Mouse (Mus musculus) G1E (cell line): Measurements from ENCODE around the gene Tmprss9. TPM values are rescaled to one million over a fixed set of nuclear protein-coding genes. Genes with fewer than 3 reads are reported as not detected.
A peak's percentile ranks its signal among the peaks of the same experiment; 100 is the strongest.

Experiments
- ATAC-seq: 2 replicates; pipeline ENCODE4 v1.8.0; 2016; ENCODE audit warnings: mild to moderate bottlenecking; ENCODE audit not compliant: insufficient number of reproducible peaks, poor library complexity, low FRiP score, severe bottlenecking; ENCODE audit errors: extremely low read depth
- DNase-seq: peaks from one replicate; pipeline ENCODE4 v3.0.0; 2012; ENCODE audit warnings: low spot score
- H3K27me3 ChIP-seq: 2 replicates; pipeline ENCODE4 v1.6.1; 2012; ENCODE audit warnings: mild to moderate bottlenecking, low read length, inconsistent platforms; ENCODE audit not compliant: insufficient read depth
- H3K36me3 ChIP-seq: replicated peaks from 2 replicates; pipeline ENCODE3; 2012; ENCODE audit warnings: mild to moderate bottlenecking, inconsistent platforms
- H3K4me1 ChIP-seq: 2 replicates; pipeline ENCODE4 v1.6.1; 2012; ENCODE audit warnings: low read depth, low read length, inconsistent platforms, mixed read lengths; ENCODE audit not compliant: insufficient read depth
- H3K4me3 ChIP-seq: 2 replicates; pipeline ENCODE4 v1.5.1; 2012; ENCODE audit warnings: low read depth, mild to moderate bottlenecking, inconsistent platforms, low read length, moderate library complexity, mixed read lengths
- H3K9me3 ChIP-seq: replicated peaks from 2 replicates; pipeline ENCODE4 v1.6.1; 2012; ENCODE audit warnings: inconsistent platforms
- CTCF ChIP-seq: IDR thresholded peaks from 2 replicates; pipeline ENCODE4 v1.5.1; 2012; ENCODE audit warnings: low read depth, low read length, inconsistent platforms, mixed read lengths
- GATA1 ChIP-seq: IDR thresholded peaks from 2 replicates; pipeline ENCODE4 v1.6.1; 2012; ENCODE audit warnings: borderline replicate concordance, low read length, inconsistent platforms, mixed read lengths
- GATA2 ChIP-seq: IDR thresholded peaks from 2 replicates; pipeline ENCODE4 v1.6.1; 2012; ENCODE audit warnings: low read depth, low read length, inconsistent platforms, borderline replicate concordance
- POLR2AphosphoS5 ChIP-seq: IDR thresholded peaks from 2 replicates; pipeline ENCODE4 v1.6.1; 2012; ENCODE audit warnings: low read depth, low read length, inconsistent platforms; ENCODE audit not compliant: insufficient replicate concordance
- TAL1 ChIP-seq: conservative IDR thresholded peaks from 2 replicates; pipeline ENCODE4 v1.6.1; 2012; ENCODE audit warnings: low read depth, low read length, inconsistent platforms, mixed read lengths
- polyA plus RNA-seq: library from polyadenylated mRNA; stranded (reverse); fragments of >175 nt; gene quantifications from 2 replicates; pipeline ENCODE4 v1.2.3, GENCODE M21; 2012
- total RNA-seq, 2 experiments: library from RNA; stranded (forward) in 1 of 2; stranded (reverse) in 1 of 2; fragments of 200-1000 nt in 1 of 2; fragments of >200 nt in 1 of 2; fragmentation: Nextera tagmentation in 1 of 2; gene quantifications; 2 replicates each; pipeline ENCODE4 v1.2.3; 2014 to 2017

Tmprss9 gene
- total and polyA plus RNA-seq, 3 experiments, result 0.02 to 0.05 TPM; not detected in 1

DNA sequence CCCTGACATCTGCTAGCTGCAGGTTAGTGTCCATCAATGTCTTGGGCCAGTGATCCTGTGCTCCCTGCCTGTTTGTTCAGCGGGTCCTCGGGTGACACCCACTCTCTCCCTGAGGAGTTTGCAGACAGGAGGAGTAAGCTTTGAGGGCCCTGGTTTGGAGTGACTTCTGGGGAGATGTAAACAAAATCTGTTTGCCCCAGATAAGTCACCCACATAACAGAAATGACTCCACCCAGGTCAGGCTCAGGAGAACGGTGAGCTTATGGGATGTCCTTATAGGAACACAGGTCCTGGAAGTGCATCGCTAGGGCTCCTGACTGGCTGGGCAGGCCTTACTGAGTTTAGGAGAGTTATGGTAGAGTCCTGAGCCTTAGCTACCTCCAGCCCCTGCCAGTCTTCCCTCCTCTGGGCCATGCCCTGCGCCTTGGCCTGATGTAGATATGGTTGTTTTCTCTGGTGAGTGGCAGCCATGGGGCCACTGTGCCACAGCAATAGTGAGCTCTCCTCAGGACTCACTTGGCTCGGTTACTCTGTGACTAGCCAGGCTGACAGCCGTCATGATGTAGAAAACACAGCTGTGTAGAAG is 13.2 kb upstream of the Tmprss9 start:
- TF ChIP-seq CTCF (no peak), TAL1 (peak; percentile 60), GATA1 (no peak), GATA2 (no peak)
- Histone ChIP-seq H3K36me3 (peaks cover 69% of the 10 kb centered on the region), H3K9me3 (no peaks in the 10 kb centered on the region), H3K27me3 (no peaks in the 10 kb centered on the region), H3K4me1 (peaks cover 91% of the 10 kb centered on the region), H3K4me3 (peak overlapping the region; percentile 80; the same call in 1 of the 2 replicates)
- DNase-seq, result peak; percentile 68
- peak; percentile 51 for ATAC-seq

GRCm38 (mm10) chr10:80862305-80862704 is 9.3 kb upstream of the Tmprss9 start:
- no peak for DNase-seq
- Histone ChIP-seq H3K4me3 (no peak overlapping the region; the same call in 1 of the 2 replicates), H3K36me3 (peaks cover 92% of the 10 kb centered on the region), H3K4me1 (peaks cover 79% of the 10 kb centered on the region), H3K27me3 (no peaks in the 10 kb centered on the region), H3K9me3 (no peaks in the 10 kb centered on the region)
- ATAC-seq, result no peak
- TF ChIP-seq CTCF (no peak), GATA2 (no peak), GATA1 (no peak), POLR2AphosphoS5 (no peak), TAL1 (no peak)

DNA sequence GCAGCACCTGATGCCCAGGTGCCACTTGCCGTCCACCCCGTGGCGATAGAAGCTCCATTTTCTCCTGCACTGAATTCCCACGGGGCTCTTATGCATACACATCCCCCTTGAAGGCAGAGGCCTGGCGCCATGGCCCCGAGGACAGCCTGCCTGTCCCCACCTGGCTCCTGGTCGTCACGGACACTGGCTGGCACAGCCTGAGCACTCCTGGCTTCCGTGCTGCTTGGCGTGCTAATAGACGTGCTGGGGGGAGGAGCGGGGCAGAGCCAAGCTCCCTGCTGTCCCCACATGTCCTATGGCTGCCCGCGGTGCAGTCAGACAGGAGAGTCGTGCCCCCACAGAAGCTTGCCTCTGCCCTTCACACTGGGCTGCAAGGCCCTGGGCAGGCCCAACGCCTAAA is 7.2 kb upstream of the Tmprss9 start:
- no peak for DNase-seq
- TF ChIP-seq GATA2 (no peak), CTCF (no peak), GATA1 (no peak), POLR2AphosphoS5 (no peak), TAL1 (no peak)
- H3K36me3 ChIP-seq, result peaks cover 94% of the 10 kb centered on the region
- H3K27me3 ChIP-seq, result no peaks in the 10 kb centered on the region
- no peak for ATAC-seq
- H3K4me3 ChIP-seq, result peak overlapping the region; percentile 10; the same call in 1 of the 2 replicates
- H3K9me3 ChIP-seq, result no peaks in the 10 kb centered on the region
- H3K4me1 ChIP-seq, result peaks cover 62% of the 10 kb centered on the region

GRCm38 (mm10) chr10:80870993-80871392 is 655 bp upstream of the Tmprss9 start:
- DNase-seq (no peak), ATAC-seq (no peak)
- Histone ChIP-seq H3K36me3 (peaks cover 35% of the 10 kb centered on the region), H3K4me1 (peaks cover 22% of the 10 kb centered on the region), H3K4me3 (no peak overlapping the region), H3K27me3 (peaks cover 23% of the 10 kb centered on the region), H3K9me3 (no peaks in the 10 kb centered on the region)
- TF ChIP-seq GATA2, result no peak
- TF ChIP-seq CTCF, result no peak
- no peak for TF ChIP-seq GATA1
- TF ChIP-seq POLR2AphosphoS5, result no peak
- no peak for TF ChIP-seq TAL1

DNA sequence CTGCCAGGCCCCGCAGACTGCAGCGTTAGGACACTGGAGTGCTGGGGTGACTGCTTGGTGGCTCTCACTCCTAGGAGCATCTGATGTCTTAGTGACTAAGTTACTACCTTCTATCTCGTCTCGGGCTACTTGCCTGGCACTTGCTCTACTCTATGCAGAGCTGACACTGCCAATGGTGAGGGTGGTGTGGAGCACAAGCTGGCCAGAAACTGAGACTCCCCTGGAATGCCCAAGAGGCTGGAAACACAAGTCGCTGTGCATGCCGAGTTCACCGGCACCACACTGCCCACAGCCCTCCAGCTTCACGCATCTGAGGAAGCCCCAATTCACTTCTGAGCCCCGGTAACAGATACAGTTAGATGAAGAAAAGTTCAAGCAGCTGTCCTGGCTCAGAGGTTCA is 2.4 kb downstream of the Tmprss9 start:
- H3K36me3 ChIP-seq, result peaks cover 5% of the 10 kb centered on the region
- H3K4me1 ChIP-seq, result peaks cover 29% of the 10 kb centered on the region
- H3K27me3 ChIP-seq, result peaks cover 30% of the 10 kb centered on the region
- DNase-seq (no peak), ATAC-seq (no peak)
- H3K9me3 ChIP-seq, result no peaks in the 10 kb centered on the region
- TF ChIP-seq GATA1, result no peak
- H3K4me3 ChIP-seq, result no peak overlapping the region

DNA sequence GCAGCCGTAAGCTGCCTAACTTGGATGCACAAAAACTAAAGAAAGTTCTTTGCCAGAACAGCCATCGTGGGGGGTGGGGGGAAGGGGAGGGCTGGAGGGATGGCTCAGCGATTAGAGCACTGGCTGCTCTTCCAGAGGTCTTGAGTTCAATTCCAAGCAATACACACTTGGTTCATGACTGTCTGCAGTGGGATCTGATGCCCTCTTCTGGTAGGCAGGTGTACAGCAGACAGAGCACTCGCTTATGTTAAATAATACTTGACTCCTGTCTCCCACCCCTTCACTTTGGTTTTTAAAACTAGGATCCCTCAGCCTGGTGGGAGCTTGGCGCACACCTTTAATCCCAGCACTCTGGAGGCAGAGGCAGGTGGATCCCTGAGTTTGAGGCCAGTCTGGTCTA is 4.4 kb downstream of the Tmprss9 start:
- H3K4me1 ChIP-seq, result peaks cover 48% of the 10 kb centered on the region
- H3K4me3 ChIP-seq, result no peak overlapping the region
- H3K27me3 ChIP-seq, result peaks cover 35% of the 10 kb centered on the region
- no peak for DNase-seq
- no peaks in the 10 kb centered on the region for H3K36me3 ChIP-seq
- TF ChIP-seq GATA1 (no peak), CTCF (peak; percentile 95)
- ATAC-seq, result no peak
- no peaks in the 10 kb centered on the region for H3K9me3 ChIP-seq

- no peaks in the 10 kb centered on the region for H3K9me3 ChIP-seq
- peaks cover 33% of the 10 kb centered on the region for H3K27me3 ChIP-seq
- TF ChIP-seq GATA2 (no peak), TAL1 (no peak), GATA1 (no peak), POLR2AphosphoS5 (no peak)
- H3K36me3 ChIP-seq, result no peaks in the 10 kb centered on the region
- DNase-seq (no peak), ATAC-seq (no peak)
- peaks cover 45% of the 10 kb centered on the region for H3K4me1 ChIP-seq
- no peak overlapping the region for H3K4me3 ChIP-seq
Observed at GRCm38 (mm10) chr10:80876594-80876993, 4.9 kb downstream of the Tmprss9 start.
